11 mouse cellular contexts compared by ENCODE assay signal in the genomic region with DNA sequence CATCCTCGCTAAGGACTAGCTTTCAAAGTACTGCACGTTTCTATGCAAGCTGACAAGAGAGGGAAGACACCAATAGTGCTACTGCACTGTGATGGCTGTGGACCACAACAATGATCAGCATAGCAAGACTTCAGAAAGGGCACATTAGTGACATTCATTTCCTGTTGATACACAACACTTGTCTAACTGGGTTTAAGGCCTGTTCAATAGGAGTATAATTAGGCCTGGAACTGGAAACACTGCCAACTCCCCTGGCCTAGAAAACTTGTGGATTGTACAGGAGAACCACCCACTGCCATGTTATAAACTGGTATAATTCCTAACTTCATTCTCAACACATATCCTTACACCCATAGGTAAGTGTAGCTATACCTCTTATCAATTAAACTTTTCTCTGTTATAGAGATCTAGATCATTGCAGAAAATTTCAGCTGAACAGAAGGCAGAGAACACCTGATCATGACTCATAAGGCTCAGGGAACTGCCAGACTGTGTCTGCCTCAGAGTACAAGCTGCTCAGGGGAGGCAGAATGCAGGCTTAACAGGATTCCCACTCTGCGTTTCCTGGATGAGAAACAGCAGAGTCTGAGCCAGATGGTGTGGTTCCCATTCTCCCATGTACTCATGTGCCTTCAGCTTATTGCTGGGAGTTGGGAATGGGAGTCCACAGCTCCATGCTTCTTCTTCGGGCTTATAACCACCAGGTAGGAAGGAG.
DNase-seq lines count a peak whose midpoint lies in the region; ATAC-seq lines count a peak whose summit lies in the region.
"Had no signal": no experiment of that assay in that cellular context is flagged by ENCODE, and none has a peak within 500 bp of the region (broad histone marks: within the 10 kb centered on the region; RNA-seq: fewer than 3 reads in every experiment).

No protein-coding gene starts in this region.

- H3K27ac ChIP-seq in forebrain, embryonic 15.5 days (replicated peaks) = 0 out of 2 replicates have a peak overlapping the region, but pooled peaks have one; percentile 11
- no peak overlapping the region for H3K27ac ChIP-seq in forebrain, embryonic 12.5 days
- H3K27ac ChIP-seq in kidney, embryonic 14.5 days (ENCODE audit: low read depth, low read length) = no peak overlapping the region

- H3K9ac ChIP-seq in forebrain, embryonic 15.5 days (replicated peaks) = no peak overlapping the region
- no peak overlapping the region for H3K9ac ChIP-seq in forebrain, embryonic 12.5 days
- H3K9ac ChIP-seq in kidney, embryonic 14.5 days (ENCODE audit: low read depth, low read length) = no peak overlapping the region

- H3K27me3 ChIP-seq in forebrain, embryonic 15.5 days = no peaks in the 10 kb centered on the region
- H3K27me3 ChIP-seq in forebrain, embryonic 12.5 days = no peaks in the 10 kb centered on the region
- H3K27me3 ChIP-seq in kidney, embryonic 14.5 days (ENCODE audit: control insufficient read depth, insufficient read depth, low read length) = no peaks in the 10 kb centered on the region

- no peaks in the 10 kb centered on the region; the same call in 1 of the 2 replicates for H3K4me1 ChIP-seq in forebrain, embryonic 15.5 days
- no peaks in the 10 kb centered on the region for H3K4me1 ChIP-seq in forebrain, embryonic 12.5 days
- H3K4me1 ChIP-seq in kidney, embryonic 14.5 days (ENCODE audit: control insufficient read depth, insufficient read depth, low read length) = no peaks in the 10 kb centered on the region

- peak; percentile 87 for ATAC-seq in forebrain, embryonic 15.5 days (replicated peaks)
- ATAC-seq in forebrain, embryonic 12.5 days (ENCODE audit: low FRiP score) = no peak
- ATAC-seq in frontal cortex, adult (ENCODE audit: low TSS enrichment) = peak; percentile 99
- ATAC-seq in kidney, embryonic 14.5 days (ENCODE audit: low FRiP score, low TSS enrichment) = no peak
- ATAC-seq: intestine, embryonic 16.5 days had no signal

- no peak overlapping the region for H3K4me2 ChIP-seq in forebrain, embryonic 15.5 days (replicated peaks)
- no peak overlapping the region for H3K4me2 ChIP-seq in forebrain, embryonic 12.5 days
- no peak overlapping the region for H3K4me2 ChIP-seq in kidney, embryonic 14.5 days (replicated peaks; ENCODE audit: low read depth, low read length)
- H3K4me2 ChIP-seq: heart, embryonic 11.5 days had no signal

- no peaks in the 10 kb centered on the region for H3K36me3 ChIP-seq in forebrain, embryonic 15.5 days
- no peaks in the 10 kb centered on the region for H3K36me3 ChIP-seq in forebrain, embryonic 12.5 days (replicated peaks)
- no peaks in the 10 kb centered on the region for H3K36me3 ChIP-seq in kidney, embryonic 14.5 days (ENCODE audit: control insufficient read depth, insufficient read depth, low read length)

- peak; percentile 51 for DNase-seq in left cerebral cortex, adult 11 months (ENCODE audit: low spot score)
- DNase-seq in right cerebral cortex, postnatal 36 days (ENCODE audit: low spot score in 2 of 2) = peak; percentile 65 to 81
- no peak for DNase-seq in heart, adult 8-10 months (ENCODE audit: low spot score)
- DNase-seq in thymus, postnatal 36 days = no peak
- DNase-seq: liver had no signal

- H3K4me3 ChIP-seq in forebrain, embryonic 15.5 days = no peak overlapping the region
- no peak overlapping the region for H3K4me3 ChIP-seq in forebrain, embryonic 12.5 days (replicated peaks)
- H3K4me3 ChIP-seq in kidney, embryonic 14.5 days (ENCODE audit: low read length) = no peak overlapping the region

- H3K9me3 ChIP-seq in forebrain, embryonic 15.5 days = no peaks in the 10 kb centered on the region
- H3K9me3 ChIP-seq in forebrain, embryonic 12.5 days = no peaks in the 10 kb centered on the region
- H3K9me3 ChIP-seq in kidney, embryonic 14.5 days (ENCODE audit: control insufficient read depth, low read length) = no peaks in the 10 kb centered on the region

- 70% methylated on average over 4 of the region's 4 CpGs for WGBS in forebrain, embryonic 15.5 days
- 87% methylated on average over 4 of the region's 4 CpGs for WGBS in forebrain, embryonic 12.5 days
- 89% methylated on average over 4 of the region's 4 CpGs for WGBS in kidney, embryonic 14.5 days

Comparison
In these comparisons a context has a peak if more than half of its experiments do, and no peak if none do; other contexts are left out.
1. ATAC-seq: peak in forebrain, embryonic 15.5 days (single experiment) and frontal cortex, adult (single experiment); none in forebrain, embryonic 12.5 days (single experiment) and kidney, embryonic 14.5 days (single experiment).
2. DNase-seq: peak in left cerebral cortex, adult 11 months (single experiment) and right cerebral cortex, postnatal 36 days (2 of 2); none in heart, adult 8-10 months (single experiment) and thymus, postnatal 36 days (0 of 2).